Mouse (Mus musculus): Measurements from ENCODE around the gene St3gal4. TPM values are rescaled to one million over a fixed set of nuclear protein-coding genes. Genes with fewer than 3 reads are reported as not detected.
A peak's percentile ranks its signal among the peaks of the same experiment; 100 is the strongest.

Gene St3gal4
- polyA plus RNA-seq, 1 experiment from 2014 or later: 11.7 TPM

GRCm38 (mm10) chr9:35019372-35019771, 99.7 kb downstream of the St3gal4 start:
- Histone ChIP-seq H3K36me3 (ENCODE audit: insufficient read depth, low read length) (no peaks in the 10 kb centered on the region), H3K27me3 (ENCODE audit: insufficient read depth, low read length) (no peaks in the 10 kb centered on the region), H3K4me1 (replicated peaks; ENCODE audit: insufficient read depth, low read length) (no peaks in the 10 kb centered on the region), H3K9ac (ENCODE audit: low read depth, low read length) (no peak overlapping the region), H3K9me3 (replicated peaks; ENCODE audit: low read length) (no peaks in the 10 kb centered on the region), H3K27ac (no peak overlapping the region), H3K4me3 (replicated peaks; ENCODE audit: low read depth, low read length) (no peak overlapping the region), H3K4me2 (ENCODE audit: low read length) (no peak overlapping the region)
- TF ChIP-seq CTCF (IDR thresholded peaks at IDR 0.05; ENCODE audit: low read depth): peak; percentile 91
- peak; percentile 71 for DNase-seq (ENCODE audit: low spot score)
- ATAC-seq (replicated peaks; ENCODE audit: low FRiP score, low read depth): peak; percentile 37; the same call in 1 of the 2 replicates
- 11% methylated on average over 3 of the region's 3 CpGs for WGBS

GRCm38 (mm10) chr9:35018056-35018455, 101.0 kb downstream of the St3gal4 start:
- no peak for TF ChIP-seq CTCF (IDR thresholded peaks at IDR 0.05; ENCODE audit: low read depth)
- H3K4me3 ChIP-seq (replicated peaks; ENCODE audit: low read depth, low read length): no peak overlapping the region
- no peaks in the 10 kb centered on the region for H3K9me3 ChIP-seq (replicated peaks; ENCODE audit: low read length)
- H3K27me3 ChIP-seq (ENCODE audit: insufficient read depth, low read length): no peaks in the 10 kb centered on the region
- 29% methylated on average over 5 of the region's 5 CpGs for WGBS
- H3K4me1 ChIP-seq (replicated peaks; ENCODE audit: insufficient read depth, low read length): no peaks in the 10 kb centered on the region
- no peaks in the 10 kb centered on the region for H3K36me3 ChIP-seq (ENCODE audit: insufficient read depth, low read length)
- no peak overlapping the region for H3K9ac ChIP-seq (ENCODE audit: low read depth, low read length)
- ATAC-seq (replicated peaks; ENCODE audit: low FRiP score, low read depth) (no peak), DNase-seq (ENCODE audit: low spot score) (no peak)
- H3K27ac ChIP-seq: no peak overlapping the region
- peak overlapping the region; percentile 32; the same call in 1 of the 2 replicates for H3K4me2 ChIP-seq (ENCODE audit: low read length)

GRCm38 (mm10) chr9:35017563-35017962, 101.5 kb downstream of the St3gal4 start:
- no peak overlapping the region for H3K9ac ChIP-seq (ENCODE audit: low read depth, low read length)
- ATAC-seq (replicated peaks; ENCODE audit: low FRiP score, low read depth) (no peak), DNase-seq (ENCODE audit: low spot score) (no peak)
- no peak overlapping the region for H3K27ac ChIP-seq
- 16% methylated on average over 13 of the region's 13 CpGs for WGBS
- H3K4me2 ChIP-seq (ENCODE audit: low read length): peak overlapping the region; percentile 32
- H3K4me1 ChIP-seq (replicated peaks; ENCODE audit: insufficient read depth, low read length): no peaks in the 10 kb centered on the region
- no peaks in the 10 kb centered on the region for H3K36me3 ChIP-seq (ENCODE audit: insufficient read depth, low read length)
- no peaks in the 10 kb centered on the region for H3K27me3 ChIP-seq (ENCODE audit: insufficient read depth, low read length)
- H3K4me3 ChIP-seq (replicated peaks; ENCODE audit: low read depth, low read length): no peak overlapping the region
- no peak for TF ChIP-seq CTCF (IDR thresholded peaks at IDR 0.05; ENCODE audit: low read depth)
- no peaks in the 10 kb centered on the region for H3K9me3 ChIP-seq (replicated peaks; ENCODE audit: low read length)

- Histone ChIP-seq H3K27me3 (ENCODE audit: insufficient read depth, low read length) (no peaks in the 10 kb centered on the region), H3K4me3 (replicated peaks; ENCODE audit: low read depth, low read length) (no peak overlapping the region), H3K9ac (ENCODE audit: low read depth, low read length) (no peak overlapping the region), H3K9me3 (replicated peaks; ENCODE audit: low read length) (no peaks in the 10 kb centered on the region), H3K4me1 (replicated peaks; ENCODE audit: insufficient read depth, low read length) (no peaks in the 10 kb centered on the region), H3K4me2 (ENCODE audit: low read length) (no peak overlapping the region), H3K27ac (no peak overlapping the region), H3K36me3 (ENCODE audit: insufficient read depth, low read length) (no peaks in the 10 kb centered on the region)
- no peak for DNase-seq (ENCODE audit: low spot score)
- WGBS: 59% methylated on average over 4 of the region's 4 CpGs
- no peak for ATAC-seq (replicated peaks; ENCODE audit: low FRiP score, low read depth)
- TF ChIP-seq CTCF (IDR thresholded peaks at IDR 0.05; ENCODE audit: low read depth): peak; percentile 70
Measured at GRCm38 (mm10) chr9:35016762-35017161, 102.3 kb downstream of the St3gal4 start.

GRCm38 (mm10) chr9:35007697-35008341, 111.2 kb downstream of the St3gal4 start:
- Histone ChIP-seq H3K36me3 (ENCODE audit: insufficient read depth, low read length) (no peaks in the 10 kb centered on the region), H3K4me1 (replicated peaks; ENCODE audit: insufficient read depth, low read length) (no peaks in the 10 kb centered on the region), H3K9me3 (replicated peaks; ENCODE audit: low read length) (no peaks in the 10 kb centered on the region), H3K27ac (no peak overlapping the region), H3K27me3 (ENCODE audit: insufficient read depth, low read length) (no peaks in the 10 kb centered on the region), H3K4me2 (ENCODE audit: low read length) (no peak overlapping the region), H3K4me3 (replicated peaks; ENCODE audit: low read depth, low read length) (no peak overlapping the region), H3K9ac (ENCODE audit: low read depth, low read length) (no peak overlapping the region)
- ATAC-seq (replicated peaks; ENCODE audit: low FRiP score, low read depth): no peak
- no peak for TF ChIP-seq CTCF (IDR thresholded peaks at IDR 0.05; ENCODE audit: low read depth)
- WGBS: 83% methylated on average over 14 of the region's 14 CpGs
- no peak for DNase-seq (ENCODE audit: low spot score)

- 36% methylated on average over 4 of the region's 4 CpGs for WGBS
Measured at GRCm38 (mm10) chr9:35004113-35004512, 115.0 kb downstream of the St3gal4 start.

More at GRCm38 (mm10) chr9:35004113-35004512, 115.0 kb downstream of the St3gal4 start:
- Histone ChIP-seq H3K4me3 (replicated peaks; ENCODE audit: low read depth, low read length) (no peak overlapping the region), H3K9ac (ENCODE audit: low read depth, low read length) (no peak overlapping the region), H3K27ac (no peak overlapping the region), H3K4me1 (replicated peaks; ENCODE audit: insufficient read depth, low read length) (no peaks in the 10 kb centered on the region), H3K4me2 (ENCODE audit: low read length) (no peak overlapping the region), H3K27me3 (ENCODE audit: insufficient read depth, low read length) (no peaks in the 10 kb centered on the region), H3K9me3 (replicated peaks; ENCODE audit: low read length) (no peaks in the 10 kb centered on the region), H3K36me3 (ENCODE audit: insufficient read depth, low read length) (no peaks in the 10 kb centered on the region)
- ATAC-seq (replicated peaks; ENCODE audit: low FRiP score, low read depth) (0 out of 2 replicates have a peak, but pooled peaks have one; percentile 17), DNase-seq (ENCODE audit: low spot score) (no peak)
- TF ChIP-seq CTCF (IDR thresholded peaks at IDR 0.05; ENCODE audit: low read depth): no peak

Measured in kidney, postnatal 0 days (tissue).